Comparison of ENCODE assay signal across 13 mouse cellular contexts in genomic region chr6:136852348-136852747, GRCm38 (mm10). TPM values are rescaled to one million over a fixed set of nuclear protein-coding genes. Genes with fewer than 3 reads are reported as not detected.
DNase-seq lines count a peak whose midpoint lies in the region; ATAC-seq and TF ChIP-seq lines count a peak whose summit lies in the region.
"Had no signal": no experiment of that assay in that cellular context is flagged by ENCODE, and none has a peak within 500 bp of the region (broad histone marks: within the 10 kb centered on the region; RNA-seq: fewer than 3 reads in every experiment).

No protein-coding gene starts in this region.

- TF ChIP-seq CTCF in bone marrow, adult 2 months (IDR thresholded peaks at IDR 0.05; ENCODE audit: control insufficient read depth, insufficient read depth, low read length): no peak

- H3K27ac ChIP-seq in hindbrain, embryonic 10.5 days: 0 out of 2 replicates have a peak overlapping the region, but pooled peaks have one; percentile 53
- H3K27ac ChIP-seq in hindbrain, embryonic 11.5 days (ENCODE audit: low read depth, low read length): no peak overlapping the region
- peak overlapping the region; percentile 13; the same call in 1 of the 2 replicates for H3K27ac ChIP-seq in bone marrow, adult 2 months (ENCODE audit: control insufficient read depth, insufficient read depth, low read depth, low read length, poor library complexity)
- H3K27ac ChIP-seq in hindbrain, embryonic 15.5 days (replicated peaks): peak overlapping the region; percentile 26; the same call in 1 of the 2 replicates
- H3K27ac ChIP-seq in limb, embryonic 10.5 days: peak overlapping the region; percentile 78

- TF ChIP-seq POLR2A in bone marrow, adult 2 months (IDR thresholded peaks at IDR 0.05; ENCODE audit: borderline replicate concordance, control insufficient read depth, low read depth, low read length): no peak

- H3K9ac ChIP-seq in hindbrain, embryonic 11.5 days (ENCODE audit: low read depth, low read length): no peak overlapping the region
- H3K9ac ChIP-seq in hindbrain, embryonic 15.5 days: no peak overlapping the region

- no peak for DNase-seq in hindbrain, embryonic 10.5 days (ENCODE audit: low spot score)
- no peak for DNase-seq in hindbrain, embryonic 11.5 days (ENCODE audit: low spot score)
- DNase-seq in limb, embryonic 10.5 days (ENCODE audit: low spot score): no peak
- no peak for DNase-seq in frontal cortex, postnatal 14 days (ENCODE audit: low spot score in 2 of 2)
- DNase-seq in thymus, postnatal 0 days (ENCODE audit: low spot score): no peak
- DNase-seq: adrenal gland, postnatal 25 days; cerebellum, adult 18-20 months had no signal

- peaks cover 6% of the 10 kb centered on the region; the same call in 1 of the 2 replicates for H3K4me1 ChIP-seq in hindbrain, embryonic 10.5 days (replicated peaks)
- no peaks in the 10 kb centered on the region for H3K4me1 ChIP-seq in hindbrain, embryonic 11.5 days (replicated peaks; ENCODE audit: control insufficient read depth, insufficient read depth, low read length)
- peaks cover 7% of the 10 kb centered on the region for H3K4me1 ChIP-seq in bone marrow, adult 2 months (ENCODE audit: control insufficient read depth, insufficient read depth, low read length)
- 0 out of 2 replicates have a peak, but pooled peaks cover 8% of the 10 kb centered on the region for H3K4me1 ChIP-seq in hindbrain, embryonic 15.5 days (replicated peaks)
- peaks cover 43% of the 10 kb centered on the region for H3K4me1 ChIP-seq in limb, embryonic 10.5 days

- no peaks in the 10 kb centered on the region for H3K36me3 ChIP-seq in hindbrain, embryonic 10.5 days
- H3K36me3 ChIP-seq in hindbrain, embryonic 11.5 days (ENCODE audit: control insufficient read depth, insufficient read depth, low read length): no peaks in the 10 kb centered on the region
- no peaks in the 10 kb centered on the region for H3K36me3 ChIP-seq in hindbrain, embryonic 15.5 days
- no peaks in the 10 kb centered on the region for H3K36me3 ChIP-seq in limb, embryonic 10.5 days

- ATAC-seq in hindbrain, embryonic 11.5 days (ENCODE audit: low FRiP score): no peak
- ATAC-seq in hindbrain, embryonic 15.5 days (ENCODE audit: low FRiP score, low read depth): no peak
- ATAC-seq in monocyte, adult 5-6 weeks (replicated peaks; ENCODE audit: insufficient number of reproducible peaks, low FRiP score, low TSS enrichment, poor library complexity, severe bottlenecking): no peak
- ATAC-seq: CD4-positive, CD25-positive, alpha-beta regulatory T cell, adult 4 months had no signal

- H3K4me2 ChIP-seq in hindbrain, embryonic 11.5 days (replicated peaks; ENCODE audit: low read depth, low read length): no peak overlapping the region
- H3K4me2 ChIP-seq in hindbrain, embryonic 15.5 days: no peak overlapping the region

- H3K9me3 ChIP-seq in hindbrain, embryonic 10.5 days: no peaks in the 10 kb centered on the region
- no peaks in the 10 kb centered on the region for H3K9me3 ChIP-seq in hindbrain, embryonic 11.5 days (ENCODE audit: control insufficient read depth, low read length)
- H3K9me3 ChIP-seq in hindbrain, embryonic 15.5 days: no peaks in the 10 kb centered on the region
- no peaks in the 10 kb centered on the region for H3K9me3 ChIP-seq in limb, embryonic 10.5 days (replicated peaks)

- H3K27me3 ChIP-seq in hindbrain, embryonic 10.5 days (ENCODE audit: insufficient read depth, poor library complexity, severe bottlenecking): no peaks in the 10 kb centered on the region
- no peaks in the 10 kb centered on the region for H3K27me3 ChIP-seq in hindbrain, embryonic 11.5 days (ENCODE audit: control insufficient read depth, insufficient read depth, low read length)
- no peaks in the 10 kb centered on the region for H3K27me3 ChIP-seq in hindbrain, embryonic 15.5 days
- H3K27me3 ChIP-seq in limb, embryonic 10.5 days (ENCODE audit: low read depth, poor library complexity, severe bottlenecking): no peaks in the 10 kb centered on the region

- WGBS in hindbrain, embryonic 10.5 days: 87% methylated on average over 4 of the region's 4 CpGs
- WGBS in hindbrain, embryonic 11.5 days: 89% methylated on average over 4 of the region's 4 CpGs
- 59% methylated on average over 4 of the region's 4 CpGs for WGBS in bone marrow, adult 2 months
- 83% methylated on average over 4 of the region's 4 CpGs for WGBS in hindbrain, embryonic 15.5 days
- WGBS in limb, embryonic 10.5 days: 83% methylated on average over 4 of the region's 4 CpGs

- no peak overlapping the region for H3K4me3 ChIP-seq in hindbrain, embryonic 10.5 days
- no peak overlapping the region for H3K4me3 ChIP-seq in hindbrain, embryonic 11.5 days (ENCODE audit: low read depth, low read length)
- H3K4me3 ChIP-seq in bone marrow, adult 2 months (replicated peaks; ENCODE audit: control insufficient read depth, low read depth, low read length): no peak overlapping the region
- no peak overlapping the region for H3K4me3 ChIP-seq in hindbrain, embryonic 15.5 days
- H3K4me3 ChIP-seq in limb, embryonic 10.5 days: no peak overlapping the region

RNA-seq across cellular contexts. Expression of gene Art4, which starts 5.2 kb away (rescaled TPM):
- 1.7 and 2.3 TPM in 2 replicates for polyA plus RNA-seq in hindbrain, embryonic 10.5 days (2016; fragmentation: Nextera tagmentation; extraction: Ambion mirVana)
- 0.52 and 0.90 TPM in 2 replicates for polyA plus RNA-seq in hindbrain, embryonic 11.5 days (2014; fragmentation: Nextera tagmentation; extraction: Ambion mirVana)
- polyA plus RNA-seq in bone marrow, adult 2 months (2011; ENCODE audit: insufficient read depth, insufficient read length, low replicate concordance, missing spikeins): 18.5 and 20.6 TPM in 2 replicates
- polyA plus RNA-seq in hindbrain, embryonic 15.5 days (2015; fragmentation: Nextera tagmentation; extraction: Ambion mirVana): 0.09 and 0.46 TPM in 2 replicates
- 1.8 and 2.4 TPM in 2 replicates for polyA plus RNA-seq in limb, embryonic 10.5 days (2016; fragmentation: Nextera tagmentation; extraction: Ambion mirVana)
- polyA plus RNA-seq in thymus, postnatal 0 days (2015; fragmentation: Nextera tagmentation; extraction: Ambion mirVana): 15.4 and 19.2 TPM in 2 replicates
- total RNA-seq in monocyte, adult 5-6 weeks (2017): not detected in 3 replicates

RNA-seq across cellular contexts. Expression of gene Smco3, which starts 17.1 kb away (rescaled TPM):
- polyA plus RNA-seq in hindbrain, embryonic 10.5 days (2016; fragmentation: Nextera tagmentation; extraction: Ambion mirVana): not detected in 2 replicates
- polyA plus RNA-seq in hindbrain, embryonic 11.5 days (2014; fragmentation: Nextera tagmentation; extraction: Ambion mirVana): 0.63 TPM in 1 of 2 replicates, not detected in the other
- polyA plus RNA-seq in bone marrow, adult 2 months (2011; ENCODE audit: insufficient read depth, insufficient read length, low replicate concordance, missing spikeins): 0.95 and 1.9 TPM in 2 replicates
- 1.4 and 1.8 TPM in 2 replicates for polyA plus RNA-seq in hindbrain, embryonic 15.5 days (2015; fragmentation: Nextera tagmentation; extraction: Ambion mirVana)
- polyA plus RNA-seq in limb, embryonic 10.5 days (2016; fragmentation: Nextera tagmentation; extraction: Ambion mirVana): not detected in 2 replicates
- 0.16 TPM in 1 of 2 replicates, not detected in the other for polyA plus RNA-seq in thymus, postnatal 0 days (2015; fragmentation: Nextera tagmentation; extraction: Ambion mirVana)
- 0.49 TPM in 1 of 3 replicates, not detected in the others for total RNA-seq in monocyte, adult 5-6 weeks (2017)
- polyA plus RNA-seq: CD4-positive, CD25-positive, alpha-beta regulatory T cell, adult 4 months; heart, embryonic 11.5 days; large intestine, adult 2 months had no signal

RNA-seq across cellular contexts. Expression of gene Mgp, which starts 23.3 kb away (rescaled TPM):
- 0.85 and 3.3 TPM in 2 replicates for polyA plus RNA-seq in hindbrain, embryonic 10.5 days (2016; fragmentation: Nextera tagmentation; extraction: Ambion mirVana)
- 4.7 and 8.3 TPM in 2 replicates for polyA plus RNA-seq in hindbrain, embryonic 11.5 days (2014; fragmentation: Nextera tagmentation; extraction: Ambion mirVana)
- 43.9 and 117 TPM in 2 replicates for polyA plus RNA-seq in bone marrow, adult 2 months (2011; ENCODE audit: insufficient read depth, insufficient read length, low replicate concordance, missing spikeins)
- 12.2 and 21.3 TPM in 2 replicates for polyA plus RNA-seq in hindbrain, embryonic 15.5 days (2015; fragmentation: Nextera tagmentation; extraction: Ambion mirVana)
- polyA plus RNA-seq in limb, embryonic 10.5 days (2016; fragmentation: Nextera tagmentation; extraction: Ambion mirVana): 1.2 and 3.2 TPM in 2 replicates
- polyA plus RNA-seq in thymus, postnatal 0 days (2015; fragmentation: Nextera tagmentation; extraction: Ambion mirVana): 53.9 and 64.3 TPM in 2 replicates
- total RNA-seq in monocyte, adult 5-6 weeks (2017): not detected in 3 replicates
- polyA plus RNA-seq: CD4-positive, CD25-positive, alpha-beta regulatory T cell, adult 4 months had no signal

RNA-seq across cellular contexts. Expression of gene Wbp11, which starts 24.3 kb away (rescaled TPM):
- 140 and 155 TPM in 2 replicates for polyA plus RNA-seq in hindbrain, embryonic 10.5 days (2016; fragmentation: Nextera tagmentation; extraction: Ambion mirVana)
- polyA plus RNA-seq in hindbrain, embryonic 11.5 days (2014; fragmentation: Nextera tagmentation; extraction: Ambion mirVana): 116 and 130 TPM in 2 replicates
- 38.3 and 48.2 TPM in 2 replicates for polyA plus RNA-seq in bone marrow, adult 2 months (2011; ENCODE audit: insufficient read depth, insufficient read length, low replicate concordance, missing spikeins)
- 72.3 and 78.4 TPM in 2 replicates for polyA plus RNA-seq in hindbrain, embryonic 15.5 days (2015; fragmentation: Nextera tagmentation; extraction: Ambion mirVana)
- 164 and 168 TPM in 2 replicates for polyA plus RNA-seq in limb, embryonic 10.5 days (2016; fragmentation: Nextera tagmentation; extraction: Ambion mirVana)
- polyA plus RNA-seq in thymus, postnatal 0 days (2015; fragmentation: Nextera tagmentation; extraction: Ambion mirVana): 88.9 and 90.5 TPM in 2 replicates
- total RNA-seq in monocyte, adult 5-6 weeks (2017): 46.3 to 120 TPM (median 81.0 TPM) in 3 replicates

RNA-seq across cellular contexts. Expression of gene BC049715, which starts 24.9 kb away (rescaled TPM):
- polyA plus RNA-seq in hindbrain, embryonic 10.5 days (2016; fragmentation: Nextera tagmentation; extraction: Ambion mirVana): 1.1 and 2.3 TPM in 2 replicates
- 0.90 and 2.3 TPM in 2 replicates for polyA plus RNA-seq in hindbrain, embryonic 11.5 days (2014; fragmentation: Nextera tagmentation; extraction: Ambion mirVana)
- not detected in 2 replicates for polyA plus RNA-seq in bone marrow, adult 2 months (2011; ENCODE audit: insufficient read depth, insufficient read length, low replicate concordance, missing spikeins)
- 1.2 and 1.3 TPM in 2 replicates for polyA plus RNA-seq in hindbrain, embryonic 15.5 days (2015; fragmentation: Nextera tagmentation; extraction: Ambion mirVana)
- 1.3 and 1.4 TPM in 2 replicates for polyA plus RNA-seq in limb, embryonic 10.5 days (2016; fragmentation: Nextera tagmentation; extraction: Ambion mirVana)
- polyA plus RNA-seq in thymus, postnatal 0 days (2015; fragmentation: Nextera tagmentation; extraction: Ambion mirVana): 2.1 and 3.0 TPM in 2 replicates
- total RNA-seq in monocyte, adult 5-6 weeks (2017): 0.96 to 3.7 TPM (median 2.5 TPM) in 3 replicates
